Mouse (Mus musculus): Measurements from ENCODE around the gene Hectd4. TPM values are rescaled to one million over a fixed set of nuclear protein-coding genes. Genes with fewer than 3 reads are reported as not detected.

Hectd4 gene
- polyA plus RNA-seq, 1 experiment from 2014 or later: 3.1 TPM

DNA sequence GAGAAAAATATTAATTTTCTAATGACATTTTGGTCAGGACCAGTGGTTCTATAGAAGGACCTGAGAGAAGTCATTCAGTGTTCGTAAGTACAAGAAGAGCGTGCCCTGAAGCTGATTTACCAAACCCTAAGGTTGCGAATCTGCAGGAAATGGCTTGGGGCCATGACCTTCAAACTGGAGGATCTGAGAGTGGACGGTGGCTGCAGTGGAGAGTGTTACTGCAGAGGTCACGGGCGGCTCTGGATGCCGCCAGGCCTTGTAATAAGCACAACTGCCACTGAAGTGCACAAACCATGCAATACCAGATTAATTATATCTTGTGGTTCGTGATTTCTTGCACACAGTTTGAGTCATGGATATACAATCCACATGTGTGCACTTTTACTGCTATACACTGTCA, 31.8 kb downstream of the Hectd4 start:
- 60% methylated on average over 8 of the region's 8 CpGs for WGBS
- H3K4me3 ChIP-seq (ENCODE audit: low read length): no peak overlapping the region
- H3K27me3 ChIP-seq (replicated peaks; ENCODE audit: control insufficient read depth, insufficient read depth, low read length): no peaks in the 10 kb centered on the region
- no peak overlapping the region for H3K27ac ChIP-seq (ENCODE audit: low read length)
- no peaks in the 10 kb centered on the region for H3K4me1 ChIP-seq (ENCODE audit: control insufficient read depth, insufficient read depth, low read length)
- H3K36me3 ChIP-seq (ENCODE audit: control insufficient read depth, insufficient read depth, low read length): peaks cover 3% of the 10 kb centered on the region; the same call in 1 of the 2 replicates
- no peak for ATAC-seq
- H3K9me3 ChIP-seq (ENCODE audit: control insufficient read depth, low read length): no peaks in the 10 kb centered on the region
- no peak overlapping the region for H3K4me2 ChIP-seq (ENCODE audit: low read depth, low read length)
- H3K9ac ChIP-seq (ENCODE audit: low read depth, low read length): no peak overlapping the region

DNA sequence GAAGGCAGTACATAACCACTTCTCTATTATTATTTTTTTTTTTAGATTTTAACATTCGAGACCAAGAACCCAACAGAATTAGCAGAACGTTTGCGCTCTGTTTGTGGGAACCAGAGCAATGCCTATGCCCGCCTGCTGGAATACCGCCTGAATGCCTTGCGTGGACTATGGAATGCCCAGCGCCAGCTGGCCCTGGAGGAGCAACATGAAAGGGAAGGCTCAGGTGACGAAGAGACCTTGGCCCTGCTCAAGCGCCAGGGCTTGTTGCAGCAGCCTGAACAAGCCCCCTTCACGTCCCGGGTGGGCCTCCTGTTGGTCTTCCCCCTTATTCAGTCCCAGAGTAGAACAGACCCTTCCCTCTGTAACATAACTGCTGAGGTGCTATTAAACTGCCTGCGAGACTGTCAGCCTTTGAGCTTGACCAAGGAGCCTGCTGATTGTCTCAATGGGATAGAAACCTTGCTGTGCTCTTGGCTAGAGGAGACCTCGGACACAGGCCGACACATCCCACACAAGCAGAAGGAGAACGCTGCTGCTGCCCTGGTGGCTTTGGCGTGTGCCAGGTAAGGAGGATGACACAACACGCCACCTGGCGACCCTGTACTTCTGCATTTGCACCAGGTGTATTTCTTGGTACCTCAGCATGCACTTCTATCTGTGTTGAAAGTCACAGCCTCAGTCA, 33.9 kb downstream of the Hectd4 start:
- 89% methylated on average over 18 of the region's 18 CpGs for WGBS
- H3K27ac ChIP-seq (ENCODE audit: low read length): no peak overlapping the region
- no peak for ATAC-seq

DNA sequence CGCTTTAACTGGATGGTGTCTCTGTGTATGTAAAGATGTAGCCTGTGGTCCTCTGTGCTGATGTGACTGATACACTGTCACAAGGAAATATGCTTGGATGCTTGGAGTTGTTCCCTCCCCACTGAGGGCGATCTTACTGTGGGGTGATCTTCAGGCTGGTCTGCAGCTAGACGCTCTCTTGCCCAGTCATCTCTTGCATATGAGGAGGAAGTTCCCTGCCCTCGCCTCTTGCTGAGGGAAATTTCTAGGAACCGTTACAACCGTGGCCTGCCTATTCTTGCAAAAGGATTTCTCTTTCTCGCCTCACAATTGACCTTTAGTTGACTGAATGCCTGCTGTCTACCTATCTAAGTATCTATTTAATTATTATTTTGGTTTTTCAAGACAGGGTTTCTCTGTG, 35.0 kb downstream of the Hectd4 start:
- no peak for ATAC-seq
- no peaks in the 10 kb centered on the region for H3K27me3 ChIP-seq (replicated peaks; ENCODE audit: control insufficient read depth, insufficient read depth, low read length)

More for the DNA sequence above, 33.9 kb downstream of the Hectd4 start:
- Histone ChIP-seq H3K4me1 (ENCODE audit: control insufficient read depth, insufficient read depth, low read length) (no peaks in the 10 kb centered on the region), H3K9ac (ENCODE audit: low read depth, low read length) (no peak overlapping the region), H3K27me3 (replicated peaks; ENCODE audit: control insufficient read depth, insufficient read depth, low read length) (no peaks in the 10 kb centered on the region), H3K4me3 (ENCODE audit: low read length) (no peak overlapping the region), H3K4me2 (ENCODE audit: low read depth, low read length) (no peak overlapping the region), H3K36me3 (ENCODE audit: control insufficient read depth, insufficient read depth, low read length) (peaks cover 3% of the 10 kb centered on the region; the same call in 1 of the 2 replicates), H3K9me3 (ENCODE audit: control insufficient read depth, low read length) (no peaks in the 10 kb centered on the region)

DNA sequence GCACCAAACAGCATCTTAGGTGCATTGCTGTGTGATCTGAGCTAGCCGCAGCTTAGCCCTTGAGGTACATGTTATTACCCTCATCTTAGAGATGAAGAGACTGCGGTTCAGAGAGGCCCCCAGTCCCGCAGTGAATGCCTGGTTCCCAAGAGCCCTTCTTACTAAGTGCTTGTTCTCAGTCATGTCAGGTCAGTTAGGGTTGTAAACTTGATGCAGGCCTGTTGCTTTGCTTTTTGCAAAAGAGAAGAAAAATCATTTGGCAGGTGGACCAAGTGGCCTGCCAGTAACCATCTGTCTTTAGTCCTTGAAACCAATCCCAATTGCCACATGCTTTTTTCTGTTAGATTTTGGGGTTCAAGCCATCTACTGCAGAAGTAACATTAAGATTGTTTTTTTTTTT, 41.8 kb downstream of the Hectd4 start:
- no peak overlapping the region for H3K27ac ChIP-seq (ENCODE audit: low read length)
- H3K27me3 ChIP-seq (replicated peaks; ENCODE audit: control insufficient read depth, insufficient read depth, low read length): no peaks in the 10 kb centered on the region
- 89% methylated on average over 3 of the region's 3 CpGs for WGBS
- H3K4me2 ChIP-seq (ENCODE audit: low read depth, low read length): no peak overlapping the region
- no peak overlapping the region for H3K4me3 ChIP-seq (ENCODE audit: low read length)
- no peak for ATAC-seq
- H3K9ac ChIP-seq (ENCODE audit: low read depth, low read length): no peak overlapping the region
- peaks cover 11% of the 10 kb centered on the region; the same call in 1 of the 2 replicates for H3K36me3 ChIP-seq (ENCODE audit: control insufficient read depth, insufficient read depth, low read length)
- no peaks in the 10 kb centered on the region for H3K9me3 ChIP-seq (ENCODE audit: control insufficient read depth, low read length)
- no peaks in the 10 kb centered on the region for H3K4me1 ChIP-seq (ENCODE audit: control insufficient read depth, insufficient read depth, low read length)

More for the DNA sequence above, 35.0 kb downstream of the Hectd4 start:
- no peaks in the 10 kb centered on the region for H3K4me1 ChIP-seq (ENCODE audit: control insufficient read depth, insufficient read depth, low read length)
- no peak overlapping the region for H3K4me3 ChIP-seq (ENCODE audit: low read length)
- H3K36me3 ChIP-seq (ENCODE audit: control insufficient read depth, insufficient read depth, low read length): peaks cover 3% of the 10 kb centered on the region; the same call in 1 of the 2 replicates
- H3K4me2 ChIP-seq (ENCODE audit: low read depth, low read length): no peak overlapping the region
- no peaks in the 10 kb centered on the region for H3K9me3 ChIP-seq (ENCODE audit: control insufficient read depth, low read length)
- H3K27ac ChIP-seq (ENCODE audit: low read length): no peak overlapping the region
- no peak overlapping the region for H3K9ac ChIP-seq (ENCODE audit: low read depth, low read length)
- 89% methylated on average over 7 of the region's 7 CpGs for WGBS

DNA sequence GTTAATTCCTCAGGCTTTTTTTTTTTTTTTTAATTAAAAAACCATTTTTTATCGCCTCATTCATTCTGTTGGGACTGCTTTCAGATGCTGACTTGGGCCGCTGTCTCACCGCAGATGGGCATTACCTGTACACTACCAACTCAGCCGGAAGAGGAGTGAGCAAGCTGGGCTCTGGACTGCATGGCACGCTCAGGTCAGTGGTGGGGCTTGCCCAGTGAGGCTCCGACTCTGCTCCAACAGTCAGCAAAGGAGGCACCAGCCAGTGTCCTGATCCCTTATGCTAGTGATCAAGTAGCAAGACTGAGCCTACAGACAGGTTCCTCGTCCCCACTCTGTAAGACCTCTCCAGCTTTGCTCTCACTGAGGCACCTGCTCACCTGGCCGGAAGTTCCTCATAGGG, 42.4 kb downstream of the Hectd4 start:
- H3K4me1 ChIP-seq (ENCODE audit: control insufficient read depth, insufficient read depth, low read length): no peaks in the 10 kb centered on the region
- no peaks in the 10 kb centered on the region for H3K9me3 ChIP-seq (ENCODE audit: control insufficient read depth, low read length)
- no peak overlapping the region for H3K9ac ChIP-seq (ENCODE audit: low read depth, low read length)
- H3K4me3 ChIP-seq (ENCODE audit: low read length): no peak overlapping the region
- H3K27me3 ChIP-seq (replicated peaks; ENCODE audit: control insufficient read depth, insufficient read depth, low read length): no peaks in the 10 kb centered on the region
- 96% methylated on average over 8 of the region's 8 CpGs for WGBS
- H3K4me2 ChIP-seq (ENCODE audit: low read depth, low read length): no peak overlapping the region
- H3K27ac ChIP-seq (ENCODE audit: low read length): no peak overlapping the region
- H3K36me3 ChIP-seq (ENCODE audit: control insufficient read depth, insufficient read depth, low read length): peaks cover 11% of the 10 kb centered on the region; the same call in 1 of the 2 replicates
- no peak for ATAC-seq

DNA sequence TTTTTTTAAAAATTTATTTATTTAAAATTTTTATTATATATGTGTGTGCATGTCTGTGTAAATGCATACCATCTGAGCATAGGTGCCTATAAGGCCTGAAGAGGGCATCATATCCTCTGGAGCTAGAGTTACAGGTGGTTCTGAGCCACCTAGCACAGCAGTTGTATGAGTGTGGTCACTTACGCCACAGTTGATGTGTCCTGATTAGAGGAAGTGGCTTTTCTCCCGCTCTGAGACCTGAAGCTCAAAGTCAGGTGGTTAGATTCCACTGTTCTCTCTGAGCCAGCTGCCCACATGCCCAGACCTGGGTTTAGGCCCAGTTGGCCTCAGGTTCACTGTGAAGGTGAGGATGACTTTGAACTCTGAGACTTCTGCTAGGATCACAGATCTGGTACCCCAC, 44.6 kb downstream of the Hectd4 start:
- WGBS: 94% methylated on average over 2 of the region's 2 CpGs
- no peak for ATAC-seq
- Histone ChIP-seq H3K4me1 (ENCODE audit: control insufficient read depth, insufficient read depth, low read length) (no peaks in the 10 kb centered on the region), H3K27me3 (replicated peaks; ENCODE audit: control insufficient read depth, insufficient read depth, low read length) (no peaks in the 10 kb centered on the region), H3K4me3 (ENCODE audit: low read length) (no peak overlapping the region), H3K36me3 (ENCODE audit: control insufficient read depth, insufficient read depth, low read length) (peaks cover 15% of the 10 kb centered on the region), H3K9me3 (ENCODE audit: control insufficient read depth, low read length) (no peaks in the 10 kb centered on the region), H3K4me2 (ENCODE audit: low read depth, low read length) (no peak overlapping the region), H3K9ac (ENCODE audit: low read depth, low read length) (no peak overlapping the region), H3K27ac (ENCODE audit: low read length) (no peak overlapping the region)

DNA sequence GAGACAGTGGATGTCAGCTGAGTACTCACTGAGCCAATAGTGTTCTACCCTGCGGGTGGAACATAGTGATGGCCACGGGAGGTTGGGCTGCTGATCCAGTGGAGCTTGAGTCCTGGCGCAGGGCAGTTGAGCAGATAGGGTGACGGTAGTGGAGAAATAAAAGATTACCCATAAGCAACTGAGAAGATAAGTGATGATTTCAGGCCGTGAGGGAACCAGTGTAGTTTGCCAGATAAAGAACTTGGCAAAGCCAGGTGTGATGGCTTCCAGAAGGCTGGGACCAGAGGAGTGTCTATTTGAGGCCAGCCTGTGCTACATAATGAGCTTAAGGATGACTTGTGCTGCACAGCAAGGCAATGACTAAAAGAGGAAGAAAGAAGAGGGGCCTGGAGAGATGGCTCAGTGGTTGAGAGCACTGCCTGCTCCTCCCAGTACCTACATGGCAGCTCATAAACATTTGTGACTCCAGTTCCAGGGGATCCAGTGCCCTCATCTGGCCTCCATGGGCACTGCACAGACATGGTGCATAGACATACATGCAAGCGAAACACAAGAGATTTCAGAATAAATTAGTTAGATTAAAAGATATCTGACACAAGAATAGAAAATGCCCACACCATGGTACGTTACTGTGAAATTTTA, 46.8 kb downstream of the Hectd4 start:
- H3K4me3 ChIP-seq (ENCODE audit: low read length): no peak overlapping the region
- WGBS: 87% methylated on average over 7 of the region's 7 CpGs
- ATAC-seq: no peak

DNA sequence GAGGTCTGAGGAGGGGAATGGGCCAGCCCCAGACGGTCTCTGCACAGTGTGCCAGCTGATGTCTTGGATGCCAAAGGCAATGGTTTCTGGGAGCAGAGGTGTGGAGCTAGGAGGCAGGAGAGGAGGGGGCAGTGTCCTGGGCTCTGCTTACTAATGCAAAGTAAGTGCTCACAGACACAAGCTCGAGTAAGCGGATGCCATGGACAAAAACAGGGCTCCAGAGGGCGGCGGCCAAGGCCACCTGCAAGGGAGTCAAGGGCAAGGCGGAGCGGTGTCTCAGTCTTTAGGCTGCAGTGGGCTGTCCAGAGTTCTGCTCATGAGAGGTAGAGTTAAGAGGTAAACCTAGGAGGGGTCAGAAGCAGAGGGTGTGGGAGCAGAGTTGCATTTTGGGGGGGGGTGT, 51.0 kb downstream of the Hectd4 start:
- no peak for ATAC-seq
- H3K4me3 ChIP-seq (ENCODE audit: low read length): no peak overlapping the region
- no peak overlapping the region for H3K9ac ChIP-seq (ENCODE audit: low read depth, low read length)
- no peak overlapping the region for H3K27ac ChIP-seq (ENCODE audit: low read length)
- H3K4me1 ChIP-seq (ENCODE audit: control insufficient read depth, insufficient read depth, low read length): no peaks in the 10 kb centered on the region
- no peaks in the 10 kb centered on the region for H3K27me3 ChIP-seq (replicated peaks; ENCODE audit: control insufficient read depth, insufficient read depth, low read length)
- peaks cover 14% of the 10 kb centered on the region; the same call in 1 of the 2 replicates for H3K36me3 ChIP-seq (ENCODE audit: control insufficient read depth, insufficient read depth, low read length)
- H3K9me3 ChIP-seq (ENCODE audit: control insufficient read depth, low read length): no peaks in the 10 kb centered on the region
- WGBS: 86% methylated on average over 7 of the region's 7 CpGs
- H3K4me2 ChIP-seq (ENCODE audit: low read depth, low read length): no peak overlapping the region

More for the DNA sequence above, 46.8 kb downstream of the Hectd4 start:
- Histone ChIP-seq H3K9me3 (ENCODE audit: control insufficient read depth, low read length) (no peaks in the 10 kb centered on the region), H3K27ac (ENCODE audit: low read length) (no peak overlapping the region), H3K27me3 (replicated peaks; ENCODE audit: control insufficient read depth, insufficient read depth, low read length) (no peaks in the 10 kb centered on the region), H3K4me1 (ENCODE audit: control insufficient read depth, insufficient read depth, low read length) (no peaks in the 10 kb centered on the region), H3K4me2 (ENCODE audit: low read depth, low read length) (no peak overlapping the region), H3K36me3 (ENCODE audit: control insufficient read depth, insufficient read depth, low read length) (peaks cover 19% of the 10 kb centered on the region), H3K9ac (ENCODE audit: low read depth, low read length) (no peak overlapping the region)

DNA sequence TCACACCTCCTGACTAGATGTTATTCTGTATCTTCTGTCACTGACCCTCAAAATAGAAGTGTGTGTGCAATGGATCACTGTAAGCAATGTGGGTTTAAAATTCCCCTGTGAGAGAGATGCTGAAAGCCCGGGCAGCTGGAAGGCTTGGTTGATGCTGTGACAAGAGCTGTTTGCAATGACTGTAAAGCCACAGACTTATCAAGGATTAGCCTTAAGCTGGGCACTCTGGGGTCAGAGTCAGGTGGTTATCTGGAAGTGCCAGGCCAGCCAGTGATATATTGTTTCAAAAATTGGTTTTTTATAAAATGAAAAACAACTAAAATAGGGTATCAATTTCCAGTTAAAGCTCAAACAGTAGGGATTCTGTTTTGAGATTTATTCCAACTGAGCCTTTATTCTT, 56.8 kb downstream of the Hectd4 start:
- H3K27me3 ChIP-seq (replicated peaks; ENCODE audit: control insufficient read depth, insufficient read depth, low read length): no peaks in the 10 kb centered on the region
- ATAC-seq: no peak
- H3K9me3 ChIP-seq (ENCODE audit: control insufficient read depth, low read length): no peaks in the 10 kb centered on the region
- H3K36me3 ChIP-seq (ENCODE audit: control insufficient read depth, insufficient read depth, low read length): peaks cover 6% of the 10 kb centered on the region; the same call in 1 of the 2 replicates
- 74% methylated on average over 1 of the region's 1 CpGs for WGBS
- no peak overlapping the region for H3K27ac ChIP-seq (ENCODE audit: low read length)
- no peaks in the 10 kb centered on the region for H3K4me1 ChIP-seq (ENCODE audit: control insufficient read depth, insufficient read depth, low read length)
- no peak overlapping the region for H3K4me3 ChIP-seq (ENCODE audit: low read length)
- H3K4me2 ChIP-seq (ENCODE audit: low read depth, low read length): no peak overlapping the region
- no peak overlapping the region for H3K9ac ChIP-seq (ENCODE audit: low read depth, low read length)
